Mouse (Mus musculus) liver, postnatal 0 days (tissue): ENCODE data around the gene Ankib1. TPM values are rescaled to one million over a fixed set of nuclear protein-coding genes. Genes with fewer than 3 reads are reported as not detected.
"Not testable (repeated sequence)": the region's sequence is repeated elsewhere in the genome, so short reads cannot be mapped to it uniquely, and the experiment has no call there.

Source experiments
- ATAC-seq: fragments of 200-750 bp; cut with Nextera tagmentation; 2 replicates; pipeline ENCODE4 v1.8.0; 2017; ENCODE audit warnings: mild to moderate bottlenecking, moderate library complexity
- DNase-seq: peaks from one replicate; pipeline ENCODE4 v3.0.0-alpha.2; 2016
- H3K27ac ChIP-seq: fragments of 300-500 bp; sonication (generic); 2 replicates; pipeline ENCODE4 v1.5.1; 2014; ENCODE audit warnings: antibody characterized with exemption, moderate library complexity, mild to moderate bottlenecking, low read depth
- H3K27me3 ChIP-seq: fragments of 300-500 bp; sonication (generic); 2 replicates; pipeline ENCODE4 v1.6.1; 2014; ENCODE audit warnings: low read length, control low read depth, mixed read lengths; ENCODE audit not compliant: insufficient read depth
- H3K36me3 ChIP-seq: fragments of 300-500 bp; sonication (generic); replicated peaks from 2 replicates; pipeline ENCODE4 v1.6.1; 2014; ENCODE audit warnings: mild to moderate bottlenecking, control low read depth, low read length, moderate library complexity, mixed read lengths; ENCODE audit not compliant: insufficient read depth
- H3K4me1 ChIP-seq: fragments of 300-500 bp; sonication (generic); 2 replicates; pipeline ENCODE4 v1.6.1; 2014; ENCODE audit warnings: antibody characterized with exemption, mild to moderate bottlenecking, control low read depth; ENCODE audit not compliant: insufficient read depth
- H3K4me2 ChIP-seq: fragments of 300-500 bp; sonication (generic); 2 replicates; pipeline ENCODE4 v1.6.1; 2014; ENCODE audit warnings: low read depth, mild to moderate bottlenecking, low read length, moderate library complexity, mixed read lengths
- H3K4me3 ChIP-seq: fragments of 300-500 bp; sonication (generic); 2 replicates; pipeline ENCODE4 v1.5.1; 2014; ENCODE audit warnings: low read depth, low read length
- H3K9ac ChIP-seq: fragments of 300-500 bp; sonication (generic); replicated peaks from 2 replicates; pipeline ENCODE4 v1.6.1; 2014; ENCODE audit warnings: mild to moderate bottlenecking, moderate library complexity
- H3K9me3 ChIP-seq: fragments of 300-500 bp; sonication (generic); 2 replicates; pipeline ENCODE4 v1.6.1; 2016; ENCODE audit warnings: mild to moderate bottlenecking, control low read depth, low read length, mixed read lengths
- CTCF ChIP-seq: sonication (generic); IDR thresholded peaks from 2 replicates; pipeline ENCODE4 v1.5.1; 2016; ENCODE audit warnings: antibody characterized with exemption, low read depth
- EP300 ChIP-seq: IDR thresholded peaks from 2 replicates; pipeline ENCODE4 v1.6.1; 2016; ENCODE audit warnings: antibody characterized with exemption, low read depth, mild to moderate bottlenecking
- WGBS: fragments of 180-500 bp; shearing (Covaris S2); extraction: QIAGEN DNeasy Blood & Tissue Kit; methylation state at CpG from one replicate; pipeline ENCODE4 v1.1.7; 2014; ENCODE audit not compliant: insufficient replicate concordance; 5-methylcytosine and 5-hydroxymethylcytosine counted together
- polyA plus RNA-seq: library from polyadenylated mRNA; unstranded; fragments of >200 nt; fragmentation: Nextera tagmentation; extraction: Ambion mirVana; gene quantifications from 2 replicates; pipeline ENCODE4 v1.2.1, GENCODE M21; 2015

The Ankib1 gene
- polyA plus RNA-seq, 1 experiment from 2014 or later: 2.9 TPM

GRCm38 (mm10) chr5:3666585-3666984, 136.1 kb downstream of the Ankib1 start:
- ATAC-seq (no peak), DNase-seq (no peak)
- no peak overlapping the region for H3K4me2 ChIP-seq
- TF ChIP-seq EP300 (no peak), CTCF (no peak)
- no peak overlapping the region for H3K4me3 ChIP-seq
- no peak overlapping the region for H3K9ac ChIP-seq
- H3K36me3 ChIP-seq: no peaks in the 10 kb centered on the region
- H3K9me3 ChIP-seq: no peaks in the 10 kb centered on the region
- H3K27me3 ChIP-seq: no peaks in the 10 kb centered on the region
- H3K4me1 ChIP-seq: no peaks in the 10 kb centered on the region
- H3K27ac ChIP-seq: no peak overlapping the region
- WGBS: 67% methylated on average over 12 of the region's 12 CpGs

DNA sequence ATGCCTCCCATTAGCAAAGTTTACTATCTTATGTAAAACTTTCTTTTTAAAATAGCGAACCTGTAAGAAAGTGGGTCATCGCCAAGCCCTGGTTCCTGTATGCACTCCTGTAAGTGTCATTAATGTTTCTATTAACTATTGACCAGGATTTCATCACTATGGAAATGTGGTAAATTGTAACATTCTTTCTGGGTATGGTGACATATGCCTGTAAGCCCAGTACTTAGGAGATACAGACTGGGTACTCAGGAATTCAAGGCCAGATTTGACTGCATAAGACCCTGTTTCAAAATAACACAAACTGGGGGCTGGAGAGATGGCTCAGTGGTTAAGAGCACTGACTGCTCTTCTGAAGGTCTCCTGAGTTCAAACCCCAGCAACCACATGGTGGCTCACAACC, 137.5 kb downstream of the Ankib1 start:
- H3K9me3 ChIP-seq: no peaks in the 10 kb centered on the region
- TF ChIP-seq EP300: no peak
- TF ChIP-seq CTCF: no peak
- H3K4me3 ChIP-seq: no peak overlapping the region
- H3K4me1 ChIP-seq: no peaks in the 10 kb centered on the region
- 81% methylated on average over 2 of the region's 2 CpGs for WGBS
- no peak for ATAC-seq
- no peak overlapping the region for H3K4me2 ChIP-seq
- DNase-seq: no peak
- no peak overlapping the region for H3K27ac ChIP-seq
- H3K36me3 ChIP-seq: no peaks in the 10 kb centered on the region
- no peaks in the 10 kb centered on the region for H3K27me3 ChIP-seq
- no peak overlapping the region for H3K9ac ChIP-seq

- Histone ChIP-seq H3K27me3 (no peaks in the 10 kb centered on the region), H3K36me3 (no peaks in the 10 kb centered on the region), H3K9me3 (no peaks in the 10 kb centered on the region), H3K4me1 (no peaks in the 10 kb centered on the region), H3K9ac (no peak within 1 kb of the TSS), H3K27ac (no peak within 1 kb of the TSS), H3K4me3 (no peak within 1 kb of the TSS), H3K4me2 (no peak within 1 kb of the TSS)
- DNase-seq (no peak), ATAC-seq (no peak)
- WGBS: 67% methylated on average over 5 of the region's 5 CpGs
- TF ChIP-seq CTCF (no peak), EP300 (no peak)
These were observed 145.6 kb downstream of the Ankib1 start, which contains the start of gene Gatad1 for GRCm38 (mm10) chr5:3657085-3657484. TSS of gene Gatad1 (minus strand) at chr5:3657185.

GRCm38 (mm10) chr5:3653801-3654200, 148.9 kb downstream of the Ankib1 start:
- Histone ChIP-seq H3K9ac (no peak overlapping the region), H3K36me3 (no peaks in the 10 kb centered on the region), H3K4me3 (no peak overlapping the region), H3K4me1 (no peaks in the 10 kb centered on the region), H3K4me2 (no peak overlapping the region), H3K9me3 (no peaks in the 10 kb centered on the region), H3K27ac (no peak overlapping the region), H3K27me3 (no peaks in the 10 kb centered on the region)
- WGBS: 74% methylated on average over 4 of the region's 4 CpGs
- no peak for ATAC-seq
- TF ChIP-seq CTCF (no peak), EP300 (no peak)
- DNase-seq: no peak

GRCm38 (mm10) chr5:3652903-3653575, 149.7 kb downstream of the Ankib1 start:
- not testable (repeated sequence) for H3K9ac ChIP-seq, DNase-seq, H3K9me3 ChIP-seq, H3K27ac ChIP-seq, ATAC-seq, H3K4me3 ChIP-seq, H3K27me3 ChIP-seq, H3K36me3 ChIP-seq, H3K4me1 ChIP-seq, H3K4me2 ChIP-seq
- 84% methylated on average over 14 of the region's 25 CpGs for WGBS

GRCm38 (mm10) chr5:3651621-3652020, 151.1 kb downstream of the Ankib1 start:
- Histone ChIP-seq H3K9ac (no peak overlapping the region), H3K9me3 (no peaks in the 10 kb centered on the region), H3K36me3 (no peaks in the 10 kb centered on the region), H3K27me3 (no peaks in the 10 kb centered on the region), H3K4me1 (peaks cover 3% of the 10 kb centered on the region; the same call in 1 of the 2 replicates), H3K4me2 (no peak overlapping the region), H3K4me3 (no peak overlapping the region), H3K27ac (no peak overlapping the region)
- no peak for ATAC-seq
- 75% methylated on average over 5 of the region's 5 CpGs for WGBS
- no peak for DNase-seq
- TF ChIP-seq EP300: no peak
- TF ChIP-seq CTCF: no peak

DNA sequence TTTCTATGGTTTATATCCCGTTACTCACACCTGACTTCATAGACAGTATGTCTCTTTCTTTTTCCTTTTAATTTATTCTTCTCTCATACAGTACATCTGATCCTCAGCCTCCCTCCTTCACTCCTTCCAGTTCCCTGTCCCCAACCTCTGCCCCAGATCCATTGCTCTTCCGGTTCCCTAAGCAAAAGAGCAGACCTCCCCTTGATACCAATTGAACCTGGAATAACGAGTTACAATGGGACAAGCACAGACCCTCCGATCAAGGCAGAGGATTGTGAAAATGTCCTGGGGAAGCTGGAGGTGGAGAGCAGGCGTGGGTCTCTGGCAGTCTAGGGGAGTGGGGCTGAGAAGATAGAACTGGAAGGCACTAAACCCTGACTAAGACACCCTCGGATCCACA, 151.8 kb downstream of the Ankib1 start, which contains the start of gene Tmbim7:
Gene Tmbim7, plus strand, starts transcription at position 301 of the 400 bp plus-strand sequence.
- Histone ChIP-seq H3K4me1 (peaks cover 5% of the 10 kb centered on the region; the same call in 1 of the 2 replicates), H3K9ac (no peak within 1 kb of the TSS), H3K9me3 (no peaks in the 10 kb centered on the region), H3K27me3 (no peaks in the 10 kb centered on the region), H3K4me2 (no peak within 1 kb of the TSS), H3K36me3 (no peaks in the 10 kb centered on the region), H3K27ac (no peak within 1 kb of the TSS), H3K4me3 (no peak within 1 kb of the TSS)
- DNase-seq: no peak
- WGBS: 79% methylated on average over 6 of the region's 6 CpGs
- no peak for TF ChIP-seq CTCF
- no peak for TF ChIP-seq EP300
- no peak for ATAC-seq
